Mouse (Mus musculus): ENCODE measurements around the gene Gm20441. TPM values are rescaled to one million over a fixed set of nuclear protein-coding genes. Genes with fewer than 3 reads are reported as not detected.

The Gm20441 gene
- polyA plus RNA-seq (2015; fragmentation: Illumina TruSeq; extraction: RNeasy Lipid Tissue Mini Kit (QIAGEN cat#74804); ENCODE audit: insufficient read depth, low replicate concordance), result not detected

DNA sequence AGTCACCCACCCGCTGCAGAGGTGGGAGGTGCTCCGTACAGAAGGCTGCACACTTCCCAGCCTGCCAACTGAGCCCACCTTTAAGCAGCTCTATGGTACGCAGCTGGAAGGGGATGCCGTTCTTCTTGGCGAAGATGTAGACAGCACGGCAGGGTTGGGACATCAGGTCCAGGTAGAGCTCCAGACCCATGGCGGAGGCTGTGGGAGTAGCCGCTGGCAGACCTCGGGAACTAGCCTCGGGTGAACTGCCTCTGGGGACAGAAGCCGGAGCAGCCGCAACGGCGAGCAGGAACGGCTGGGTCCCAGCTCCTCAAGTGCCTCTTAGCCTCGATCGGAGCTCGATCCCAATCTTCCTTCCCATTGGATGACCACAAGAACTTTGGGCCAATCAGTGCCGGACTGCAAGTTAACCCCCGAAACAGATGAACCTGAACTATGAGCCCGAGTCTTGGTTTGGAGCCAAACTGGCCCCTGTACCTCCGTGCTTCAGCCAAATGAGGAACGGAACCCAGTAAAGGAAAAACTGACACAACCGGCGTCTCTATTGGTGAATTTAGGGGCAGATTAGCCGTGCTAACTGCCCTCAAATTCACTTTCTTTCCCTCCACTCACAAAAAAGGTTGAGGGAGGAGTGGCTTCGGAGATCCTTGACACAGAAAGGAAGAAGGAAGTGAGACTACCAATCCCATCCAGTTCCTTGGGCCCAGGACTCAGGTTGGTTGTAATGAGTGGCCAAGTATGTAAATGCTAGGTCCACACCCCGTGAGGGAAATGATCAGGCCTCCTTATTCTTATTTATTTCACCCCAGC is at the start of gene Gm20441, which contains the start of gene Gstt3:
Gm20441 (minus strand) TSS at position 186 of the 810 bp plus-strand sequence.
Gstt3 (minus strand) TSS at position 646 of the 810 bp plus-strand sequence.

DNA sequence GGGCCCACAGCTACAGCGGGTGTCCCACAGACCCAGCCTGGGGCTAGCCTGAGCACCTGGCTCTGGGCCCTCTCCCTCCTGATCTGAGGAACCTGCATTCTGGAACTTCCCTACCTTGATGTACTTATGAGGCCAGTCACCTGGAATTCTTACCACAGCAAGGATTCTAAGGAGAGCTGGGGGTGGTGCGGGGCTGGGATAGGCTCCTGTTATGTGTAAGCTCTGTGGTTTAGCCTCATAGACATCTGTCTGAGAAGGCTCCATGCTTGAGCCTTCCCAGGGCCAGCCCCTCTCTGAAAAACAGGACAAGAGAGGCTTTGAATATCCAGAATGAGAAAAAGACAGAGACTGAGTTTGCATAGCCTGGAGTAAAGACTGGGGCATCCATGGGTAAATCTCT is 41.7 kb upstream of the Gm20441 start, which contains the start of gene Gstt4:
Gstt4 (minus strand) TSS at position 101 of the 400 bp plus-strand sequence.

DNA sequence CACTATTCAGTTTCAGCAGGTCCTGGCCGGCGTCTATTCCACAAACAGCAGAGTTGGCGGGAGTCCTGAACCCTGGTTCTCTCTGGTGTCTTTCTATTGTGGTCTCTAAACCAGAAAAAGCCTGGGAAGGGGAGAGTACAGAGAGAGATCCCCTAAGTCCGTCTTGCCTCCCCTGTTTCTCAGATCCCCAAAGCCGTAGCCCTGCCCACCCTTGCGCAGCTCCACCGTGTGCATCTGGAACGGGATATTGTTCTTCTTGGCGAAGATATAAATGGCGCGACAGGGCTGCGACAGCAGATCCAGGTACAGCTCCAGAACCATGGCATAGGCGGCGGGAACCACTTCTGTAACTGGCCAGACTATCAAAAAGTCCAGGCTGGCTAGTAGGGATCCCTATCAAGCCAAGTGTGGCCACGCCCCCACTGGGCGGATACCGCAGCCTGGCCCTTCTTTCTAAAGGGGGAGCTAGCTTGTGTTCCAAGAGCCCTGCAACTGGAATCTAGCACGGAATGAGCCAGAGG is 17.5 kb upstream of the Gm20441 start, which contains the start of gene Gstt1:
Gstt1 (minus strand) TSS at position 409 of the 521 bp plus-strand sequence.

DNA sequence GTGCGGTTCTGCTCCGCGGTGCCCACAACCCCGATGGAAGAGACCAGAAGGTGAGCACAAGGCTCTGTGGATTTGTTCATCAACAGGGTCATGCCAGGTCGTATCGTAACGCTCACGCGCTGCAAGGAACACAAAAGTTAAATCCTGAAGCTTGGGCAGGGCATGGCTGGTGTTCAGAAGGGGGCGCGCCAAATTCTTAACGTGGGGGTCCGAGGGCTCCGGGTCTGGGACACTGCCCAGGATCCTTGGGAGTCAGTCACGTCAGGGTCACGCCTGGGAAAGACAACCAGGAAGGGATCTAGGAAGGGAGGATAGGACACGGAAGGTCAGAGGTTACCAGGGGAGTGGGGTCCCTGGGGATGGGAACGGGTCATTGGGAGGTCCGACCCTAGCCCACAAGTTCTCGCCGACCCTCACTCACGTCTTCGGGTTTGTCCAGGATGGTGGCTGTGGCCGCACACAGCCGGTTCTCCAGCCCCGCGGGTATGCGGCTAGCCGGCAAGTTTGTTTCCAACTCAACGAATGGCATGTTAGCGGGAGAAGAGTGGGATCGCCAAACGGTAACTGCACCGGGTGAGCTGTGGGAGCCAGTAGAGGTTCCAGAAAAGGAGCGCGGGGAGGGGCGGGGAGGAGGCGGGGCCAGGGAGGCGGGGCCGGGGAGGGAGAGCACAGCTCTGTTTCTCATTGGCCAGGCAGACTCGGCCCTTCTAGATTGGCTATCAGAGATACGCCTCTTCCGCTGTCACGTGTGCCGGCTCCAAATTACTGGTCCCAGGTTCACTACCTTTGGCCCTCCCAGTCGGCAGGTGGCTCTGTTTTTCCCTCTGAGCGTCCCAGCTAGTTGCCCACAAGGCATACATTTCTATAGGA is 7.7 kb downstream of the Gm20441 start, which contains the start of gene Ddt:
Ddt (minus strand) TSS at position 620 of the 870 bp plus-strand sequence.

DNA sequence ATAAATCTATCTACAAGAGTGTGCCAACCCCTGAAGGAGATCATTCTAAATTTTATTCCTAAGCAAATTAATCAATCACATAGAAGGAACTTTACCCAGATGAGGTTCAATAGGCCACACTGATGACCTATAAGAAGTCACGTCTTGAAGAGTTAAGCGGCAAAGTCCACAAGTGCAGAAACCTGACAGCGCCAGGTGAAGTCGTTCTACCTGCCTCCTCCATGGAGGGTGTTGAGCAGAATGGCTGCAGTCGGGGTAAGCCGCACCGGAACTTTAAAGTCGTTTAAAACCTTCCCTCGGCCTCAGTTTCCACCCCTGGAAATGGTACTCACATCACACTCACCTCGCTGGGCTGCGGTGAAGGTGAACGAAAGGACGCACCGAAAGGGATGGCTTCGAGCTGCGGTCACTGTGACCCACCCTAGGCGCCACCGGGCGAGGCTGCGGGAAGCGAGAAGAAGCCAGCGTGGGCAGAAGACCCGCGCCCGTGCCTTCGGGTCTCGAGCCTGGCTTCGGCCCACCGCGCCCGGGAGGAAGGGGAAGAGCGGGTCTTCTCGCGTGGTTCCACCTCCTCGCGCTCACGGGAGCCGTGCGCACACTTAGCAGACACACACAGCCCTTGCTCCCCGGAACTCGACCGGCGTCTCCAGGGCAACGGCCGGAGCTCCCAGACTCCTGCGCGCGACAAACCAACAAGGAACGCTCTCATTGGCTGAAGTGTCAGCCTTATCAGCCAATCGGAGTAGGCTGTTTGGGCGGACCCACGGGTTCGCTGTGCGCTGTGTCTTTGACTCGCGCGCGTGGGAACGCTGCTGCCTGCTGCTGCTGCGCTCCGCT is 16.9 kb downstream of the Gm20441 start, which contains the start of gene Cabin1:
Cabin1 (minus strand) TSS at position 660 of the 837 bp plus-strand sequence.

Other genes starting within 250 kb of the Gm20441 start
- 2.1 TPM for gene Lrrc75b, start 220.6 kb downstream of the Gm20441 start, polyA plus RNA-seq (2015; fragmentation: Illumina TruSeq; extraction: RNeasy Lipid Tissue Mini Kit (QIAGEN cat#74804); ENCODE audit: insufficient read depth, low replicate concordance)
- gene Ggt1, start 219.3 kb downstream of the Gm20441 start, polyA plus RNA-seq (2015; fragmentation: Illumina TruSeq; extraction: RNeasy Lipid Tissue Mini Kit (QIAGEN cat#74804); ENCODE audit: insufficient read depth, low replicate concordance), result 3.0 TPM
- gene Ggt5, start 191.6 kb downstream of the Gm20441 start, polyA plus RNA-seq (2015; fragmentation: Illumina TruSeq; extraction: RNeasy Lipid Tissue Mini Kit (QIAGEN cat#74804); ENCODE audit: insufficient read depth, low replicate concordance), result 11.0 TPM
- gene Susd2, start 136.9 kb downstream of the Gm20441 start, polyA plus RNA-seq (2015; fragmentation: Illumina TruSeq; extraction: RNeasy Lipid Tissue Mini Kit (QIAGEN cat#74804); ENCODE audit: insufficient read depth, low replicate concordance), result 6.8 TPM
- 20.7 TPM for gene Cabin1, start 16.6 kb downstream of the Gm20441 start, polyA plus RNA-seq (2015; fragmentation: Illumina TruSeq; extraction: RNeasy Lipid Tissue Mini Kit (QIAGEN cat#74804); ENCODE audit: insufficient read depth, low replicate concordance)
- gene Ddt, start 7.5 kb downstream of the Gm20441 start, polyA plus RNA-seq (2015; fragmentation: Illumina TruSeq; extraction: RNeasy Lipid Tissue Mini Kit (QIAGEN cat#74804); ENCODE audit: insufficient read depth, low replicate concordance), result 20.6 TPM
- gene Gstt3, start 460 bp upstream of the Gm20441 start, polyA plus RNA-seq (2015; fragmentation: Illumina TruSeq; extraction: RNeasy Lipid Tissue Mini Kit (QIAGEN cat#74804); ENCODE audit: insufficient read depth, low replicate concordance), result 4.1 TPM
- 12.8 TPM for gene Gstt1, start 17.6 kb upstream of the Gm20441 start, polyA plus RNA-seq (2015; fragmentation: Illumina TruSeq; extraction: RNeasy Lipid Tissue Mini Kit (QIAGEN cat#74804); ENCODE audit: insufficient read depth, low replicate concordance)
- not detected for gene Gstt4, start 41.6 kb upstream of the Gm20441 start, polyA plus RNA-seq (2015; fragmentation: Illumina TruSeq; extraction: RNeasy Lipid Tissue Mini Kit (QIAGEN cat#74804); ENCODE audit: insufficient read depth, low replicate concordance)
- gene Gstt2, start 56.5 kb upstream of the Gm20441 start, polyA plus RNA-seq (2015; fragmentation: Illumina TruSeq; extraction: RNeasy Lipid Tissue Mini Kit (QIAGEN cat#74804); ENCODE audit: insufficient read depth, low replicate concordance), result 22.7 TPM
- 17.0 TPM for gene Mif, start 79.3 kb upstream of the Gm20441 start, polyA plus RNA-seq (2015; fragmentation: Illumina TruSeq; extraction: RNeasy Lipid Tissue Mini Kit (QIAGEN cat#74804); ENCODE audit: insufficient read depth, low replicate concordance)
- 9.6 TPM for gene Derl3, start 112.5 kb upstream of the Gm20441 start, polyA plus RNA-seq (2015; fragmentation: Illumina TruSeq; extraction: RNeasy Lipid Tissue Mini Kit (QIAGEN cat#74804); ENCODE audit: insufficient read depth, low replicate concordance)
- 46.5 TPM for gene Smarcb1, start 140.7 kb upstream of the Gm20441 start, polyA plus RNA-seq (2015; fragmentation: Illumina TruSeq; extraction: RNeasy Lipid Tissue Mini Kit (QIAGEN cat#74804); ENCODE audit: insufficient read depth, low replicate concordance)
- gene Chchd10, start 152.2 kb upstream of the Gm20441 start, polyA plus RNA-seq (2015; fragmentation: Illumina TruSeq; extraction: RNeasy Lipid Tissue Mini Kit (QIAGEN cat#74804); ENCODE audit: insufficient read depth, low replicate concordance), result 16.9 TPM
- gene Mmp11, start 155.5 kb upstream of the Gm20441 start, polyA plus RNA-seq (2015; fragmentation: Illumina TruSeq; extraction: RNeasy Lipid Tissue Mini Kit (QIAGEN cat#74804); ENCODE audit: insufficient read depth, low replicate concordance), result 2.9 TPM
- gene Gm867, start 159.7 kb upstream of the Gm20441 start, polyA plus RNA-seq (2015; fragmentation: Illumina TruSeq; extraction: RNeasy Lipid Tissue Mini Kit (QIAGEN cat#74804); ENCODE audit: insufficient read depth, low replicate concordance), result 3.4 TPM
- 49.1 TPM for gene Vpreb3, start 162.1 kb upstream of the Gm20441 start, polyA plus RNA-seq (2015; fragmentation: Illumina TruSeq; extraction: RNeasy Lipid Tissue Mini Kit (QIAGEN cat#74804); ENCODE audit: insufficient read depth, low replicate concordance)
- 1.8 TPM for gene Gm5134, start 173.6 kb upstream of the Gm20441 start, polyA plus RNA-seq (2015; fragmentation: Illumina TruSeq; extraction: RNeasy Lipid Tissue Mini Kit (QIAGEN cat#74804); ENCODE audit: insufficient read depth, low replicate concordance)

All from spleen, adult 10 weeks (tissue).